Mouse (Mus musculus): ENCODE measurements around the gene Osbpl11. TPM values are rescaled to one million over a fixed set of nuclear protein-coding genes. Genes with fewer than 3 reads are reported as not detected.
"Not testable (repeated sequence)": the region's sequence is repeated elsewhere in the genome, so short reads cannot be mapped to it uniquely, and the experiment has no call there.

The Osbpl11 gene
- total RNA-seq (2022), result 10 to 100 TPM; 34.5 to 41.2 (median 37.7) TPM

GRCm38 (mm10) chr16:33184901-33185260 lies at the start of gene Osbpl11:
Gene Osbpl11, plus strand, starts transcription at chr16:33185071.
- peak; percentile 96 for DNase-seq

GRCm38 (mm10) chr16:33135167-33135566 lies 49.7 kb upstream of the Osbpl11 start:
- DNase-seq, result no peak

GRCm38 (mm10) chr16:33139061-33139460 lies 45.8 kb upstream of the Osbpl11 start:
- not testable (repeated sequence) for DNase-seq

GRCm38 (mm10) chr16:33141758-33142280 lies 43.1 kb upstream of the Osbpl11 start:
- no peak for DNase-seq

- no peak for DNase-seq
Observed at GRCm38 (mm10) chr16:33143452-33143851, 41.4 kb upstream of the Osbpl11 start.

GRCm38 (mm10) chr16:33146185-33146584 lies 38.7 kb upstream of the Osbpl11 start:
- no peak for DNase-seq

GRCm38 (mm10) chr16:33148135-33148534 lies 36.7 kb upstream of the Osbpl11 start:
- no peak for DNase-seq

DNA sequence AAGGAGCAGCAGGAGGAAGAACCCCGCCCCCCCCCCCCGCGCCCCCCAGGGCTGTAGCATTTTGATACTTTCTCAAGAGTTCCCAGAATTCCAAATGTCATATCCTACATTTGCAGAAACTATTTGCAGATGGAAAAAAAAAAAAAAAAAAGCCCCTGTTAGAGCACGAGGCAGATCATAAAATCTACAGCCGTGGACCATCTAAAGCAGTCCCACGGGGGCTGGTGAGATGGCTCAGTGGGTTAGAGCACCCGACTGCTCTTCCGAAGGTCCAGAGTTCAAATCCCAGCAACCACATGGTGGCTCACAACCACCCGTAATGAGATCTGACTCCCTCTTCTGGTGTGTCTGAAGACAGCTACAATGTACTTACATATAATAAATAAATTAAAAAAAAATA lies 34.0 kb upstream of the Osbpl11 start:
- not testable (repeated sequence) for DNase-seq

DNA sequence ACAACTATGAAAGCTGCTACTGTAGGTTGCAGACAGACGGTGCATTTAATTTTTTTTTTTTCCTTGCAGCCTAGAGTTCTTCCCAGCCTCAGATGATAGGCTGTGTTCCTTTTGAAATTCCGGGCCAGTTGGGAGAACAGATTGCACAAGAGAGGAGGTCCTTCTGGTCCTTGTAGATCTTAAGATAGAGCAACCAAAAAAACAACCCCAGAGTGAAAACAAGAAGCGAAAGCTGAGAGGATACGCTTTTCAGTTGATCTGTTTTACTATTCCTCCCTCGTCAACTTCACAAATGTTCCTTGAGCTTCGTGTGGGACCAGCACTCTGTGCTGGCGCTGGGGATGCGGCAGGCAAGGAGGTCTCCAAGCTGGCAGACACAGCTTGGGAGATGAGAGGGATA lies 33.3 kb upstream of the Osbpl11 start:
- no peak for DNase-seq

GRCm38 (mm10) chr16:33154992-33155391 lies 29.9 kb upstream of the Osbpl11 start:
- DNase-seq, result no peak

DNA sequence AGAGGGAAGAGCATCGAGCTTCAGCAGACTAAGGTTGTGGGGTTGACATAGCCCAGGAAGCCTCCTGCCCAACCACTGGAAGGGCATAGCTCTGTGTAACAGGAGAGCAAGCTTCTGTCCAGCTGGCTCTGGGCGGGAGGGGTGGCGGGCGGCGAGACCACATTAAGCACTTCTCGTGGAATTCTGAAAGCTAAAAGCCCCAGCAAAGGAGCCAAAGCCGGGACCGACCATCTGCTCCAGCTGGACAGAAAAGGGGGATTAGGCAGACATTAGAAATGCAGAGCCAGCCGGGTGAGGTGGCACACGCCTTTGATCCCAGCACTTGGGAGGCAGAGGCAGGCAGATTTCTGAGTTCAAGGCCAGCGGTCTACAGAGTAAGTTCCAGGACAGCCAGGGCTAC lies 26.9 kb upstream of the Osbpl11 start:
- no peak for DNase-seq

- DNase-seq, result no peak
Observed at GRCm38 (mm10) chr16:33158590-33159071, 26.2 kb upstream of the Osbpl11 start.

DNA sequence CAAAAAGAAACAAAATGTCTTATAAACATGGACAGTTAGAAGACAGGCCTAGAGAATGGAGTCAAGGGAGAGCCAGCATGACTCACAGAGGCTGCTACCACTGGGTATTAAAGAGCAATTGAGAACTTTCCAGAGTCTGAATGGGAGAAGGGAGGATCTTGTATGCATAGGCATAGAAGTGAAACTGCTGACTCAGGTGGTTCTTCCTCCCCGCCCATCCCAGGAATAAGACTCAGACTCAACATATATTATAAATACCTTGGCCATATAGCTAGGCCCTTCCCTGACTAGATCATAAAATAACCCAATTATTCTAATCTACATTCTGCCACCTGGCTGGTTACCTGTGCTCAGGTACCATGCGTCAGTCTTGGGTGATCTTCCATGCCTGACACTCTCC lies 25.5 kb upstream of the Osbpl11 start:
- no peak for DNase-seq

GRCm38 (mm10) chr16:33163330-33164090 lies 21.4 kb upstream of the Osbpl11 start:
- peak; percentile 86 for DNase-seq

- not testable (repeated sequence) for DNase-seq
Observed at GRCm38 (mm10) chr16:33166284-33166683, 18.6 kb upstream of the Osbpl11 start.

DNA sequence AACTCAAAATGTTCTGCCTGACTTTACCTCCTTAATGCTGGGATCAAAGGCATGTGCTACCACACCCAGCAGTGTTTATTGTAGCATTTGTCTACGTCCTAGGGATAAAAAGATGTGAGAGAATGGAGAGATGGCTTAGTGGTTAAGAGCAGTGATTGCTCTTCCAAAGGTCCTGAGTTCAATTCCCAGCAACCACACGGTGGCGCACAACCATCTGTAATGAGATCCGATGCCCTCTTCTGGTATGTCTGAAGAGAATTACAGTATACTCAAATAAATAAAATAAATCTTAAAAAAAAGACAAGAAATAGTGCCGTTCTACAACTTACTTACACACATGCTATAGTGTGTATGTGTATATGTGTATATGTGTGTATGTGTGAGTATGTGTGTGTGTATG lies 17.3 kb upstream of the Osbpl11 start:
- no peak for DNase-seq

- no peak for DNase-seq
Observed at GRCm38 (mm10) chr16:33169471-33170034, 15.3 kb upstream of the Osbpl11 start.

DNA sequence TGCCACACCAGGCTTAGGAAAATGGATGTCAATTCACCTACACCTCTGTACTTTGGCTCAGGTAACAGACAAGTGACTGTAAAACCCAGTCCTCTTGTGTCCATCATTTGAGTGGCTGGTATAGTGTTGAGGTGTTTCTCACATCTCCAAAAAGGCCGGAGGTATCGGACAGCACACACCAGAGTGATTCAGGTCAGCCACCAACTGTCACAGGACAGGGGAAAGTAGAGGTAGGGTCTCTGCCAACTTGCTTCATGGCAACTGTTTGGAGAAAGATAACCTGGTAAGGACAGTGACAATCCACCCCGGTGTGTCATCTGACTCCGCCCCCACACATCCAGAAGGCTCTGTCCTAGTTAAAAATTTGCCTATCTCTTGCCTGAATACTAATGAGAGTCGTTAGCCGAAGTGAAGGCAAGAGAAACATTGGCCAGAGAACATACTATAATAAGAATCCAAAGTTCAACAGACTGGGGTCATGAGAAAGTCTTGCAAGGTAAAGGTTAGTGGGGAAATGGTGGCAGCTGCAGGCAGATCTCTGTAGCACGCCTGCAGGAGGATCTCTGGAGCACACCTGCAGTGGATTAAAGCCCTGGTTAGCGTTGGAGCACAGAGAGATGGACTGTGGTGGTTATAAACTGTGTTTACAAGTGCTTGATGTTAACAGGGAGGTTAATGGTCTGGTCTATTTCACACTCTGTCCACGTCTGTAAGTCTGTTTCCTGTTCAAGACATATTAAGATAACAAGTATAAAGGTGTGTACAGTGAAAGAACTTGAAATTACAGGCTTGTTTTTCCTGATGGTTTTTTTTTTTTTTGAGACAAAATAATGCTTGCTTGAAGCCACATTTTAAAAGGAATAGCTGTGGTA lies 13.9 kb upstream of the Osbpl11 start:
- no peak for DNase-seq

DNA sequence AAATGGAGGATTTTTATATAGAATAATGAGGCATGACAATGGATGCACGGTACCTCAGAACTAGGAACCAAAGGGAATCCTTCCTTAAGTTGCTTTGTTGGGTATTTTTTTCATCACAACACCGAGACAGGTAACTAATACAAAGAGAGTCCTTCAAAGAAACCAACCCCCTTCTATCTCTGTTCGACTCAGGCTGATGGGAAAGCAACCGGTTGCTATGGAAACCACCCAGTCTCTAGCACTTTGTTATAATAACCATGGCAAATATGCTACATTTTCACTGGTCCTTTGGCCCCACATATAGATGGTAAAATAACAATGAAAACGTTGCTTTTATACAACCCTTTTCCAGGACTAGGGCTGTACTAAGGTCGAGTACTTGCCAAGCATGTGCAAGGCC lies 13.1 kb upstream of the Osbpl11 start:
- DNase-seq, result no peak

DNA sequence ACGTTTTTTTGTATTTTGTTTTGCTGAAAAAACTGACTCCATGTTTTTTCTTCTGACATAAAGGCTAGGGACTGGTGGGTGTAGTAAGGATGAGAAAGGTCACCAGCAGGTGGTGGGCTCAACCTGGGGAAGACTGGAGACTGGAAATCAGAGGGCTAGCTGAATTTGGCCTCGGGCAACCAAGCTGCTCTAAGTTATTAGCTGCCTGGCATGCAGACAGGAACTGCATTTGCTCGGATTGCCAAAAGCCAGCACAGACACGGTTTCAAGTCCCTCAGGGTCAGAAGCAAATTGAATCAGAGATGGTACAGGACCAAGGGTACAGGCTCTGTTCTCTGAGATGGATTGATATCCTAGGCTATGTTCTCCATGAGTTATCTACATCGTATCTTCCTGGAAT lies 11.7 kb upstream of the Osbpl11 start:
- DNase-seq, result peak; percentile 34

DNA sequence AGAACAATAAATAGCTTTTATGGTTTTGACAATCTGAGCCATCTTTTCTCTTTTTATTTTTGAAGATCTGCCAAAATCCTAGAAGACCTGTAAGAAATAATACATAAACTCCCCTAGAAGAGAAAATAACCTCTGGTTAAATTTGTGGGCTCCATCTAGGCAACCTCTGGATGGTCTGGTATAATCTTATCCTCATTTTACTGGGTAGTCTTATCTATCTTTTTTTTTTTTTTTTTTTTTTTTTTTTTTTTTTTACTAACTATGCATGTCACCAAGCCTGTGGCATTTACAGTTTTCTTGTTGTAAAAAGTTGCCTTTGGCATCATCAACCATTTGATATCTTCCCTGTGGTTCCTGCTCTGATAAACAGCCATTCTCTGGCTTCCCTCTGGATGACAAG lies 10.2 kb upstream of the Osbpl11 start:
- DNase-seq, result no peak

- DNase-seq, result not testable (repeated sequence)
Observed at GRCm38 (mm10) chr16:33176831-33177230, 8.0 kb upstream of the Osbpl11 start.

DNA sequence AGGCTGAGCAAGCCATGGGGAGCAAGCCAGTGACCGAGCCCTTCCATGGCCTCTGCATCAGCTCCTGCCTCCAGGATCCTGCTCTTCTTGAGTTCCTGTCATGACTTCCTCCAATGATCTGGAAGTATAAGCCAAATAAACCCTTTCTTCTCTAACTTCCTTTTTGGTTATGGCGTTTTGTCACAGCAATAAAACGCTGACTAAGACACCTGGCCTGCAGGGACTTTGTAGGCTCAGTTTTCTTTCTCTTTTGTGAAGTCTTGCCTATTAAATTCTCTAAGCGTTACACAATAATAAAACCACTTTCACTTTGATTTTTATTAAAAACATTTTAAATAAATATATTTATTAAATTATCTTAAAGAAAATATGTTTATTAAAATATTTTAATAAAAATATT lies 7.1 kb upstream of the Osbpl11 start:
- DNase-seq, result no peak
